Mouse (Mus musculus) central nervous system, embryonic 14 days (tissue): ENCODE results near the gene Masp2. TPM values are rescaled to one million over a fixed set of nuclear protein-coding genes. Genes with fewer than 3 reads are reported as not detected.

Experiments used
- polyA plus RNA-seq: library from polyadenylated mRNA; depleted of rRNA; stranded (reverse); fragments of >200 nt; gene quantifications from 2 replicates; pipeline ENCODE4 v1.2.3, GENCODE M21; 2012; rRNA removed

Masp2 gene
- polyA plus RNA-seq = 1.3 and 1.5 TPM in 2 replicates

GRCm38 (mm10) chr4:148602357-148603120 is at the start of gene Masp2:
Gene Masp2 (plus strand): TSS chr4:148602554.

GRCm38 (mm10) chr4:148558297-148559000 is 43.9 kb upstream of the Masp2 start, which contains the start of gene Exosc10:
Gene Exosc10 (plus strand): TSS chr4:148558429.

GRCm38 (mm10) chr4:148591171-148591630 is 11.2 kb upstream of the Masp2 start, which contains the start of gene Srm:
Gene Srm (plus strand): TSS chr4:148591503.

DNA sequence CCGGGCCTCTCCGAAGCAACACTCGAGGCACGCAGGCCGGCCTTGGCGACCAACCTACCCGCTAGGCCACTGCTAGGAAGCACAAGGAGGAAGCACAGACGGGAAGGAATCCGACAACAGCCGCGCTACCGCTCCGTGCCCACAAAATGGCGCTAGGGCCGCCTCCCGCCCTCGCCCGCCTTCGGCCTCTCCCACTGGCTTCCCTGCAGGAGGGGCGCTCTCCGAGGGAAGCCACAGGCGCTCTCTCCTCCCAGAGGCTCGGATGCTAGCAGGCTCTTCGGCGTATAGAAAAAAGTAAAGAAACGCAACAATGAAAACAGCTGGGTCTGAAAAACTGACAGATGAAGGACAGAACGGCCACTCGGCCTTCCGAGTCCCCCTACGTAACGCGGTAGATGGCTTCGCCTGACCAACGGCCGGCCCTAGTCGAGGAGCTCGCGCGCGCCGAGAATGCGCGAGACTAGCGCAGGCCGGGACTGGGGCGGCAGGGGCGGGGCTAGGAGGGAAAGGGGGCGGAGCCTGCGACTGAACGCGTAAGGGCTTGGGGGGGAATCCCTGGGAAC is 24.4 kb downstream of the Masp2 start, which contains the start of gene Tardbp:
Gene Tardbp, minus strand, starts transcription at position 397 of the 563 bp plus-strand sequence.

DNA sequence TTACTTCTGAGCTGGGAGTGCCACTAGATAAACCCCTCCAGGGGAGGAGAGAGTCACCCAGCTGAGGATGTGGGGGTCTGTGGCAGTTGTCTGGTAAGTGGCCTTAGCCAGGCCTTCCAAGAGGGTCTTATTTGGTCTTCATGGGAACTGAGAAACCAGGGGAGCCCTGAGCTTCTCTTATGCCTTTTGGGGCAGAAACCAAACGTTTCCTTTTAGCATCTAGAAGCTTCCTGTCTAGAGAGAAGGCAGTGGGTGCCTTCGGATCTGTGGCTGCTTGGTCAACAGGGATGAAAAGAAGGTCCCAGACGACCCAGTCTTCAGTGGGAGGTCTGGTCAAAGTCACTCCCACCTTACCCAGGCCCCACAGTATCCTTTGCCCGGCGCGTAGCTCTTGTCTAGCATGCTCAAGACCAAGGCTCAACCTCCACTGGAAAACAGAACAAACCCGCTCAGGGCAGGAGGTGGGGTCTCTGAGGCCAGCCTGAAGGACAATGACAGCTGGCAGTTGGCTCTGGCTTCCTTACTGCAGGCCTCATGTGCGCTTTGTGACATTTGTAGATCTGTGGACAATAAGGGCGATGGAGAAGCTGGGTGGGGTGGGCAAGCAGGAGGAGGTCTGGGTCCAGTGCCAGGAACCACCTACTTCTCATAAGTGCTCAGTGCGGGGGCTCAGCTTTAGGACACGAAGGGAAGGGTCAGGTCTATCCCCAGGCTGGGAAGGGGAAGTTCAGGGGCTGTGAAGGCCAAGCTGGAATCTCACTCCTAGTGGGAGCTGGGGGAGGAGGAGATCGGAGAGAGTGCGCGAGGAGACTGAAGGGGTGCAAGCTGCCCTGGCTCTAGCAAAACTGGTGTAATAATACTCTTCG is 41.2 kb downstream of the Masp2 start, which contains the start of gene Gm572:
Gene Gm572, plus strand, starts transcription at position 27 of the 866 bp plus-strand sequence.

Other genes starting within 250 kb of the Masp2 start
- 12.4 and 13.0 TPM in 2 replicates for gene Ubiad1, start 157.8 kb upstream of the Masp2 start, polyA plus RNA-seq
- 27.3 and 30.4 TPM in 2 replicates for gene Mtor, start 153.9 kb upstream of the Masp2 start, polyA plus RNA-seq
- gene Angptl7, start 102.1 kb upstream of the Masp2 start, polyA plus RNA-seq = 0.06 and 0.36 TPM in 2 replicates
- gene Exosc10, start 44.1 kb upstream of the Masp2 start, polyA plus RNA-seq = 73.2 and 76.9 TPM in 2 replicates
- gene Srm, start 11.1 kb upstream of the Masp2 start, polyA plus RNA-seq = 111 and 122 TPM in 2 replicates
- gene Tardbp, start 24.5 kb downstream of the Masp2 start, polyA plus RNA-seq = 577 and 654 TPM in 2 replicates
- not detected in 2 replicates for gene Gm572, start 40.8 kb downstream of the Masp2 start, polyA plus RNA-seq
- gene Casz1, start 201.9 kb downstream of the Masp2 start, polyA plus RNA-seq = 3.4 and 5.3 TPM in 2 replicates